Mouse (Mus musculus) liver, embryonic 16.5 days (tissue): ENCODE measurements around the gene Ddb2. TPM values are rescaled to one million over a fixed set of nuclear protein-coding genes. Genes with fewer than 3 reads are reported as not detected.

ENCODE experiments used
- ATAC-seq: fragments of 200-750 bp; cut with Nextera tagmentation; 2 replicates; pipeline ENCODE4 v1.8.0; 2017; ENCODE audit warnings: low read depth, mild to moderate bottlenecking, moderate number of reproducible peaks, moderate library complexity
- H3K27ac ChIP-seq: fragments of 300-500 bp; sonication (generic); 2 replicates; pipeline ENCODE4 v1.5.1; 2014; ENCODE audit warnings: mild to moderate bottlenecking, low read length
- H3K27me3 ChIP-seq: fragments of 300-500 bp; sonication (generic); 2 replicates; pipeline ENCODE4 v1.6.1; 2014; ENCODE audit warnings: low read depth, low read length, mixed read lengths; ENCODE audit not compliant: control insufficient read depth, insufficient read depth
- H3K36me3 ChIP-seq: fragments of 300-500 bp; sonication (generic); 2 replicates; pipeline ENCODE4 v1.6.1; 2014; ENCODE audit warnings: mild to moderate bottlenecking; ENCODE audit not compliant: control insufficient read depth, insufficient read depth
- H3K4me1 ChIP-seq: fragments of 300-500 bp; sonication (generic); 2 replicates; pipeline ENCODE4 v1.6.1; 2014; ENCODE audit warnings: low read depth, low read length, mixed read lengths; ENCODE audit not compliant: control insufficient read depth
- H3K4me2 ChIP-seq: fragments of 300-500 bp; sonication (generic); 2 replicates; pipeline ENCODE4 v1.6.1; 2014; ENCODE audit warnings: low read depth, low read length, mixed read lengths
- H3K4me3 ChIP-seq: fragments of 300-500 bp; sonication (generic); 2 replicates; pipeline ENCODE4 v1.5.1; 2014; ENCODE audit warnings: low read depth, mild to moderate bottlenecking, low read length
- H3K9ac ChIP-seq: fragments of 300-500 bp; sonication (generic); 2 replicates; pipeline ENCODE4 v1.6.1; 2014; ENCODE audit warnings: low read depth, low read length
- H3K9me3 ChIP-seq: fragments of 300-500 bp; sonication (generic); replicated peaks from 2 replicates; pipeline ENCODE4 v1.6.1; 2016; ENCODE audit warnings: low read length; ENCODE audit not compliant: control insufficient read depth
- WGBS: fragments of 180-500 bp; shearing (Covaris S2); extraction: QIAGEN DNeasy Blood & Tissue Kit; methylation state at CpG from one replicate; pipeline ENCODE4 v1.1.7; 2014; ENCODE audit not compliant: insufficient replicate concordance; 5-methylcytosine and 5-hydroxymethylcytosine counted together
- polyA plus RNA-seq: library from polyadenylated mRNA; unstranded; fragments of >200 nt; fragmentation: Nextera tagmentation; extraction: Ambion mirVana; gene quantifications from 2 replicates; pipeline ENCODE4 v1.2.1, GENCODE M21; 2015

Ddb2 gene
- polyA plus RNA-seq, 1 experiment from 2014 or later: 6.2 TPM

GRCm38 (mm10) chr2:91183148-91183513, 53.7 kb downstream of the Ddb2 start:
- Histone ChIP-seq H3K4me3 (peak overlapping the region; percentile 95), H3K27ac (peak overlapping the region; percentile 87)
- 1% methylated on average over 9 of the region's 9 CpGs for WGBS

GRCm38 (mm10) chr2:91182405-91183147, 54.2 kb downstream of the Ddb2 start:
- H3K4me1 ChIP-seq: peaks cover 13% of the 10 kb centered on the region
- peak overlapping the region; percentile 84 for H3K9ac ChIP-seq
- H3K9me3 ChIP-seq: no peaks in the 10 kb centered on the region
- H3K36me3 ChIP-seq: peaks cover 3% of the 10 kb centered on the region
- peak; percentile 89 for ATAC-seq
- H3K27me3 ChIP-seq: no peaks in the 10 kb centered on the region
- H3K27ac ChIP-seq: peak overlapping the region; percentile 55
- peak overlapping the region; percentile 99 for H3K4me2 ChIP-seq
- WGBS: under 1% methylated on average over 80 of the region's 81 CpGs
- peak overlapping the region; percentile 95 for H3K4me3 ChIP-seq

More at GRCm38 (mm10) chr2:91183148-91183513, 53.7 kb downstream of the Ddb2 start:
- peak; percentile 94 for ATAC-seq
- Histone ChIP-seq H3K4me1 (peaks cover 13% of the 10 kb centered on the region), H3K27me3 (no peaks in the 10 kb centered on the region), H3K4me2 (peak overlapping the region; percentile 99), H3K36me3 (no peaks in the 10 kb centered on the region), H3K9me3 (no peaks in the 10 kb centered on the region), H3K9ac (peak overlapping the region; percentile 84)

- peak overlapping the region; percentile 95 for H3K4me3 ChIP-seq
- H3K4me2 ChIP-seq: peak overlapping the region; percentile 99
- no peak overlapping the region for H3K27ac ChIP-seq
- 3% methylated on average over 8 of the region's 8 CpGs for WGBS
- peak overlapping the region; percentile 23; the same call in 1 of the 2 replicates for H3K9ac ChIP-seq
- peaks cover 13% of the 10 kb centered on the region for H3K4me1 ChIP-seq
- H3K27me3 ChIP-seq: no peaks in the 10 kb centered on the region
- ATAC-seq: no peak
- peaks cover 3% of the 10 kb centered on the region for H3K36me3 ChIP-seq
- H3K9me3 ChIP-seq: no peaks in the 10 kb centered on the region
Observed at GRCm38 (mm10) chr2:91182016-91182404, 54.8 kb downstream of the Ddb2 start.

DNA sequence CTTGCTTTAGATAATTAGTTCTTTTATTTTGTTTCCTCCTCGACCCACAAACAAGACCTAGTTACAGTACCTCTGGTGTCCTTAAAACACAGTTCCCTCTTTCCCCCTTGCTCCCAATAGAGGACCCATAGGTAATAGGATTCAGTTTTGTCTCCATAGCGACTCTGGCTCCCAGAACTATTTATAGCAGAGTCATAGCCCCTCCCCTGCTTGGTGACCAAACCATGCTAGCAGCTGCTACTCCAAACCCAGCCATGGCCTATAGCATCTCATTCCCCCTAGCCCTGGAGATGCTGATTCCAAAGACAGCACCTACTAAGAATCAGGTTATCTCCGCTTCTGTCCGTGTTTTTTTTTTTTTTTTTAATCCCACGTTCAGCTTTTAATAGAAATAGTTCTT, 56.1 kb downstream of the Ddb2 start:
- H3K9ac ChIP-seq: no peak overlapping the region
- no peak for ATAC-seq
- no peaks in the 10 kb centered on the region for H3K9me3 ChIP-seq
- no peak overlapping the region for H3K4me2 ChIP-seq
- 57% methylated on average over 5 of the region's 5 CpGs for WGBS
- H3K36me3 ChIP-seq: peaks cover 3% of the 10 kb centered on the region
- H3K27ac ChIP-seq: no peak overlapping the region
- H3K27me3 ChIP-seq: no peaks in the 10 kb centered on the region
- H3K4me3 ChIP-seq: no peak overlapping the region
- peaks cover 13% of the 10 kb centered on the region for H3K4me1 ChIP-seq

DNA sequence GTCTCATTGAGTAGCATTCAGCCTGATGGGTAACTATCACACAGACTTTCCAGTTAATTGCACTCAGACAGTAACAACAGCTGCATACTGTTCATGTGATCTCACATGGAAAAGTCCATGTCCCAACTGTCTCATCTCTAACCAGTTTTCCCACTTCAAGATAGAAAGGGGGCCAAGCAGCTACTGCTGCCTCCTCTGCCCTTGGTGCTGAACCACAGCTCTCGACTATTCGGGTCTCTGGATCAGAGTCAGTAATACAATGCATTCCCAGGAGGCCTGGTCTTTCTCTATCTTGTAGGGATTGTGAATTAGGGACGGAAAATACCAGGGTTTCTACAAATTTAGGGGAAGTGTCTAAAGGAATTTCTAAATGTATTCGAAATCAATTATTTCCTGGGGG, 57.0 kb downstream of the Ddb2 start:
- Histone ChIP-seq H3K4me1 (peaks cover 13% of the 10 kb centered on the region), H3K4me2 (no peak overlapping the region), H3K27ac (no peak overlapping the region), H3K9me3 (no peaks in the 10 kb centered on the region), H3K27me3 (no peaks in the 10 kb centered on the region), H3K36me3 (peaks cover 3% of the 10 kb centered on the region), H3K9ac (no peak overlapping the region), H3K4me3 (no peak overlapping the region)
- WGBS: 63% methylated on average over 4 of the region's 4 CpGs
- no peak for ATAC-seq

DNA sequence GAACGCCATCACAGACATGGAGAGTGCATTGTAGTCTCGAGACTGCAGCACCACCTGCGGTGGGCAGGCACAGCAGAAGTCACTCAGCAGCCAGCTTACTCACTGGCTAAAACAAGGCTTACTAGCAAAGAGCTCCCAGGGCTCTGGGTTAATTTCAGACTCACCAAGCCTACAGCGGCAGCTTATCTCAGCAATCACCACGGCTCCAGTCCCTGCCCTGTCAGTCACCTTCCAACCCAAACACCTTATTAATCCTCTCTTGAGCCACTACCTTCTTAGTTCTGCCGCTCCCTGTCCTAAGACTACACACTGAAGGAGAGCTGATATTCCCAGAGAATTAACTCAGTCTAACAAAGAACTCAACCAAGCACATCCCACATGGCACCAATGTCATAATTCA, 60.5 kb downstream of the Ddb2 start:
- WGBS: 68% methylated on average over 6 of the region's 6 CpGs
- Histone ChIP-seq H3K36me3 (peaks cover 5% of the 10 kb centered on the region), H3K9me3 (no peaks in the 10 kb centered on the region), H3K4me2 (no peak overlapping the region), H3K27ac (no peak overlapping the region), H3K4me1 (no peaks in the 10 kb centered on the region), H3K4me3 (no peak overlapping the region), H3K9ac (no peak overlapping the region), H3K27me3 (no peaks in the 10 kb centered on the region)
- ATAC-seq: no peak

DNA sequence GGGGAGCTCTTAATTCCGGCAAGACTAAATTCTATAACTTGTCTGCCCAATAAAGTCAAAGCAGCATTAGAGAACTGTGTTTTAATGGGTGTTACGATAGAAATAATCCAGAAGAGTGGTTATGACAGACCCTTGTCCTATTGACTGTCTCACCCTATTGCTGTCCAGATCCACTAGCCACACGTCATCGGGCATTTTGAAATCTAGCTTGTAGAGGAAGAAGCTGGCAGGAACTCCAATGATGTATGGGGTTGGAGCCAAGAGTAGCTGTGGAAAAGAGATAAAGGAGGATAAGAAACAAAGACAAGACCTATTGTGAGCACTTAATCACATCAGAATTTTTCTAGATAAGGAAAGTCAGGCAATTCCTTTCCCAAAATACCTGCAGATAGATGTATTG, 61.3 kb downstream of the Ddb2 start:
- H3K9ac ChIP-seq: no peak overlapping the region
- WGBS: 74% methylated on average over 4 of the region's 4 CpGs
- no peak overlapping the region for H3K27ac ChIP-seq
- no peak for ATAC-seq
- H3K27me3 ChIP-seq: no peaks in the 10 kb centered on the region
- H3K4me1 ChIP-seq: no peaks in the 10 kb centered on the region
- no peak overlapping the region for H3K4me3 ChIP-seq
- H3K36me3 ChIP-seq: peaks cover 5% of the 10 kb centered on the region
- H3K9me3 ChIP-seq: no peaks in the 10 kb centered on the region
- no peak overlapping the region for H3K4me2 ChIP-seq

DNA sequence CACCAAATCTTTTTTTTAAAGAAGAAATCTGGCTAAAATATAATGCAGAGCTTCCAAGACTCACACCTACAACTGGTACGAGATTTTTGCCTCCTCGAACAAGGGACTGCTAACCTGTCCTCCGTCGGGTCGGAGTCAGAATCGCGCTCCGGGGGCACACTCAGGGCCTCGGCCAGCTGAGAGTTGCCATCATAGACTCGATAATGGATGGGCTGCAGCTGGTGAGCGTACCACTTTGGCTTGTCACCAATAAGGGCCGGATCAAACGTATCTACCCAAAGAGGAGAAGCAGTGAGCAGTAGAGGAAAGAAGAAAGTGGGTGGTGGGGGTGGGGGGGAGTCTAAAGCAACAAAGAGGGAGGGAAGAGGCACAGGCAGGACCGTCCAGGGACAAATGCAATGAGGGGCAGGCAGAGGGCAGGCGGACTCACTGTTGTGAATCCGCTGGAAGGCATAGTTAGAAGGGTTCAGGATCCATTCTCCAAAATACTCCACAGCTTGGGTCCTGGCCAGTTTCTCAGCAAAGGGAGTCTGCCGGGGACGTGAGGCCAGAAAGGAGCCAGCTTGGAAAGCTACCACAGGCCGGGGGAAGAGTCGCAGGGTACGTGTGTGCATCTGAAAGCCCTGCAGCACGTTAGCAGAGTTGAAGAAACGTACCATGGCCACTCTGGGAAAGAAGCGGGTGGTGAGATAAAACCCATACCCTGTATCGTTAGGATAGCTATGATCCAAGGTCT, 67.0 kb downstream of the Ddb2 start:
- H3K36me3 ChIP-seq: peaks cover 4% of the 10 kb centered on the region; the same call in 1 of the 2 replicates
- WGBS: 81% methylated on average over 25 of the region's 25 CpGs
- H3K4me1 ChIP-seq: peaks cover 5% of the 10 kb centered on the region
- no peak overlapping the region for H3K4me3 ChIP-seq
- no peak overlapping the region for H3K4me2 ChIP-seq
- H3K27me3 ChIP-seq: no peaks in the 10 kb centered on the region
- no peak overlapping the region for H3K9ac ChIP-seq
- H3K27ac ChIP-seq: no peak overlapping the region
- ATAC-seq: no peak
- H3K9me3 ChIP-seq: no peaks in the 10 kb centered on the region

DNA sequence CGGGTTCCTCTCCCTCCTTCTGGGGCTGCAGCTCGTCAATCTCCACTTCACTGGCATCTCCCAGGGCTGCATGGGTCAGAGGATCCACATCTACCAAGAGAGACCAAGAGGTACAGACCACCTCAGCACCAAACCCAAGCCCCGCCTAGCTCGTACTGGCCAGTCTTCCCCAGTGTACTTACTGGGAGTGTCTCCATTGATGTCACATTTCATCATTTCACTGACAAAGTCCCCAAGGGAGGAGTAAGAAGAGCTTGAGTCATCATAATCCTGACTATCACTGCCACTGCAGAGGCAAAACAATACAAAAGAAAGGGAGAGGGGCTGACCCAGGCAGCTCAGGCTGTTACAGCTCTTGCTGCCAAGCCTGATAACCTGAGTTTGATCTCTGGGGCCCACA, 69.2 kb downstream of the Ddb2 start:
- no peak for ATAC-seq
- WGBS: 70% methylated on average over 4 of the region's 4 CpGs
- peaks cover 2% of the 10 kb centered on the region; the same call in 1 of the 2 replicates for H3K36me3 ChIP-seq

More for the DNA sequence above, 69.2 kb downstream of the Ddb2 start:
- Histone ChIP-seq H3K9ac (no peak overlapping the region), H3K4me3 (no peak overlapping the region), H3K9me3 (no peaks in the 10 kb centered on the region), H3K27me3 (no peaks in the 10 kb centered on the region), H3K27ac (no peak overlapping the region), H3K4me2 (no peak overlapping the region), H3K4me1 (peaks cover 16% of the 10 kb centered on the region)
